8 mouse cellular contexts compared by ENCODE assay signal in genomic region chr11:19019204-19020171, GRCm38 (mm10). TPM values are rescaled to one million over a fixed set of nuclear protein-coding genes. Genes with fewer than 3 reads are reported as not detected.
DNase-seq lines count a peak whose midpoint lies in the region; ATAC-seq and TF ChIP-seq lines count a peak whose summit lies in the region.

No protein-coding gene starts in this region.

- H3K9me3 ChIP-seq in forebrain, postnatal 0 days (ENCODE audit: low read length), result no peaks in the 10 kb centered on the region
- H3K9me3 ChIP-seq in hindbrain, embryonic 14.5 days (ENCODE audit: control insufficient read depth, low read length), result no peaks in the 10 kb centered on the region
- no peaks in the 10 kb centered on the region for H3K9me3 ChIP-seq in liver, embryonic 16.5 days (replicated peaks; ENCODE audit: control insufficient read depth, low read length)

- no peak for TF ChIP-seq POLR2A in spleen, adult 2 months (IDR thresholded peaks at IDR 0.05; ENCODE audit: low read depth, low read length)

- peaks cover 16% of the 10 kb centered on the region for H3K27me3 ChIP-seq in spleen, adult 2 months (ENCODE audit: control insufficient read depth, insufficient read depth, low read length)
- H3K27me3 ChIP-seq in forebrain, postnatal 0 days (ENCODE audit: insufficient read depth, low read length), result peaks cover 33% of the 10 kb centered on the region
- H3K27me3 ChIP-seq in hindbrain, embryonic 14.5 days (ENCODE audit: control insufficient read depth, insufficient read depth, low read length), result no peaks in the 10 kb centered on the region
- H3K27me3 ChIP-seq in liver, embryonic 16.5 days (ENCODE audit: control insufficient read depth, insufficient read depth, low read depth, low read length), result peaks cover 63% of the 10 kb centered on the region

- no peak for DNase-seq in spleen, adult 2 months (ENCODE audit: low read depth in 1 of 2, low spot score in 2 of 2)
- DNase-seq in spleen, adult 12 weeks (ENCODE audit: low spot score), result no peak
- peak; percentile 62 for DNase-seq in cerebellum, adult 11-12 months
- peak; percentile 60 for DNase-seq in forebrain, postnatal 0 days
- peak; percentile 50 for DNase-seq in hindbrain, embryonic 14.5 days (ENCODE audit: low spot score)
- DNase-seq in retina, embryonic 14.5 days (ENCODE audit: low spot score), result peak; percentile 60

- peaks cover 10% of the 10 kb centered on the region for H3K4me1 ChIP-seq in spleen, adult 2 months (ENCODE audit: control insufficient read depth, insufficient read depth, insufficient read length)
- H3K4me1 ChIP-seq in forebrain, postnatal 0 days (ENCODE audit: insufficient read depth), result peaks cover 7% of the 10 kb centered on the region; the same call in 1 of the 2 replicates
- peaks cover 12% of the 10 kb centered on the region for H3K4me1 ChIP-seq in hindbrain, embryonic 14.5 days (replicated peaks; ENCODE audit: control insufficient read depth, insufficient read depth, low read length)
- no peaks in the 10 kb centered on the region for H3K4me1 ChIP-seq in liver, embryonic 16.5 days (ENCODE audit: control insufficient read depth, low read depth, low read length)

- peak overlapping the region; percentile 67 for H3K9ac ChIP-seq in forebrain, postnatal 0 days
- H3K9ac ChIP-seq in hindbrain, embryonic 14.5 days, result peak overlapping the region; percentile 100
- peak overlapping the region; percentile 59 for H3K9ac ChIP-seq in liver, embryonic 16.5 days (ENCODE audit: low read depth, low read length)

- ATAC-seq in forebrain, postnatal 0 days, result peak; percentile 49
- 0 out of 2 replicates have a peak, but pooled peaks have one; percentile 5 for ATAC-seq in hindbrain, embryonic 14.5 days (ENCODE audit: low FRiP score)
- ATAC-seq in liver, embryonic 16.5 days (ENCODE audit: low read depth), result peak; percentile 17; the same call in 1 of the 2 replicates
- ATAC-seq in inflammation-experienced regulatory T-cells, adult 6 months, result no peak

- WGBS in spleen, adult 2 months, result under 1% methylated on average over 67 of the region's 67 CpGs
- WGBS in forebrain, postnatal 0 days, result 2% methylated on average over 65 of the region's 67 CpGs
- under 1% methylated on average over 66 of the region's 67 CpGs for WGBS in hindbrain, embryonic 14.5 days
- under 1% methylated on average over 67 of the region's 67 CpGs for WGBS in liver, embryonic 16.5 days (ENCODE audit: insufficient replicate concordance)

- H3K27ac ChIP-seq in spleen, adult 2 months (ENCODE audit: insufficient read depth, low read length), result peak overlapping the region; percentile 64
- H3K27ac ChIP-seq in forebrain, postnatal 0 days (ENCODE audit: low read depth, low read length), result peak overlapping the region; percentile 86
- H3K27ac ChIP-seq in hindbrain, embryonic 14.5 days, result peak overlapping the region; percentile 99
- H3K27ac ChIP-seq in liver, embryonic 16.5 days (ENCODE audit: low read length), result peak overlapping the region; percentile 81

- H3K4me3 ChIP-seq in spleen, adult 2 months (ENCODE audit: extremely low read depth, insufficient read depth, insufficient read length), result peak overlapping the region; percentile 54
- peak overlapping the region; percentile 56 for H3K4me3 ChIP-seq in forebrain, postnatal 0 days (ENCODE audit: low read depth, low read length)
- H3K4me3 ChIP-seq in hindbrain, embryonic 14.5 days (replicated peaks; ENCODE audit: low read length), result peak overlapping the region; percentile 74
- H3K4me3 ChIP-seq in liver, embryonic 16.5 days (ENCODE audit: low read depth, low read length), result peak overlapping the region; percentile 66

- no peak for TF ChIP-seq CTCF in spleen, adult 2 months (IDR thresholded peaks at IDR 0.05; ENCODE audit: extremely low read depth, insufficient read depth, insufficient read length, insufficient replicate concordance)
- TF ChIP-seq CTCF in forebrain, postnatal 0 days (IDR thresholded peaks at IDR 0.05; ENCODE audit: low read depth), result no peak

- H3K4me2 ChIP-seq in forebrain, postnatal 0 days (ENCODE audit: low read depth), result peak overlapping the region; percentile 91
- H3K4me2 ChIP-seq in hindbrain, embryonic 14.5 days (replicated peaks), result peak overlapping the region; percentile 93
- H3K4me2 ChIP-seq in liver, embryonic 16.5 days (ENCODE audit: low read depth, low read length), result peak overlapping the region; percentile 74

- 0 out of 2 replicates have a peak, but pooled peaks cover 1% of the 10 kb centered on the region for H3K36me3 ChIP-seq in spleen, adult 2 months (ENCODE audit: control insufficient read depth, insufficient read depth, low read length)
- no peaks in the 10 kb centered on the region for H3K36me3 ChIP-seq in forebrain, postnatal 0 days (ENCODE audit: insufficient read depth)
- peaks cover 9% of the 10 kb centered on the region; the same call in 1 of the 2 replicates for H3K36me3 ChIP-seq in hindbrain, embryonic 14.5 days (replicated peaks; ENCODE audit: control insufficient read depth, insufficient read depth)
- H3K36me3 ChIP-seq in liver, embryonic 16.5 days (ENCODE audit: control insufficient read depth, insufficient read depth), result no peaks in the 10 kb centered on the region

RNA-seq across cellular contexts. Expression of gene Meis1, which starts 0.7 kb away (rescaled TPM):
- 5.0 and 5.9 TPM in 2 replicates for polyA plus RNA-seq in spleen, adult 2 months (2012; rRNA removed)
- total RNA-seq in forebrain, postnatal 0 days (2014; rRNA removed), result 15.8 and 16.9 TPM in 2 replicates
- 11.4 and 12.5 TPM in 2 replicates for polyA plus RNA-seq in forebrain, postnatal 0 days (2015; fragmentation: Nextera tagmentation; extraction: Ambion mirVana)
- polyA plus RNA-seq in hindbrain, embryonic 14.5 days (2014; fragmentation: Nextera tagmentation; extraction: Ambion mirVana), result 171 and 178 TPM in 2 replicates
- polyA plus RNA-seq in liver, embryonic 16.5 days (2015; fragmentation: Nextera tagmentation; extraction: Ambion mirVana), result 8.0 and 8.5 TPM in 2 replicates
- under 1 TPM in 2 of 3 experiments, not detected in 1; 0.10 to 0.13 TPM for polyA plus RNA-seq in inflammation-experienced regulatory T-cells, adult 6 months (2017; shearing (Covaris generic))

Comparison
In these comparisons a context has a peak if more than half of its experiments do, and no peak if none do; other contexts are left out.
1. DNase-seq: peak in cerebellum, adult 11-12 months (single experiment), forebrain, postnatal 0 days (single experiment), hindbrain, embryonic 14.5 days (single experiment) and retina, embryonic 14.5 days (single experiment); none in spleen, adult 2 months (0 of 2) and spleen, adult 12 weeks (single experiment).
2. RNA of gene Meis1, which starts 0.7 kb away (polyA plus RNA-seq): 171 to 178 TPM in hindbrain, embryonic 14.5 days; 11.4 to 12.5 TPM in forebrain, postnatal 0 days, 8.0 to 8.5 TPM in liver, embryonic 16.5 days, 5.0 to 5.9 TPM in spleen, adult 2 months and 0.10 to 0.13 TPM in inflammation-experienced regulatory T-cells, adult 6 months; every median in the first group is over 10 times any median in the second.
3. Peak in every context shown above with its lines, with median percentiles within 50 percentile points of each other: H3K27ac ChIP-seq, H3K4me3 ChIP-seq, H3K4me2 ChIP-seq and H3K9ac ChIP-seq.